Mouse (Mus musculus): ENCODE results near the gene Abr. TPM values are rescaled to one million over a fixed set of nuclear protein-coding genes. Genes with fewer than 3 reads are reported as not detected.
A peak's percentile ranks its signal among the peaks of the same experiment; 100 is the strongest.

The Abr gene
- polyA plus RNA-seq, 1 experiment from 2014 or later: 76.2 TPM

GRCm38 (mm10) chr11:76507302-76508124 lies 114.6 kb downstream of the Abr start:
- H3K4me2 ChIP-seq (replicated peaks): no peak overlapping the region

GRCm38 (mm10) chr11:76506514-76507228 lies 115.4 kb downstream of the Abr start:
- Histone ChIP-seq H3K36me3 (no peaks in the 10 kb centered on the region), H3K9me3 (no peaks in the 10 kb centered on the region), H3K27me3 (replicated peaks) (no peaks in the 10 kb centered on the region), H3K27ac (no peak overlapping the region), H3K4me1 (peaks cover 43% of the 10 kb centered on the region), H3K4me3 (no peak overlapping the region), H3K4me2 (replicated peaks) (no peak overlapping the region), H3K9ac (no peak overlapping the region)
- 91% methylated on average over 5 of the region's 5 CpGs for WGBS
- ATAC-seq (ENCODE audit: low FRiP score, low read depth): 0 out of 2 replicates have a peak, but pooled peaks have one; percentile 41

More at GRCm38 (mm10) chr11:76507302-76508124, 114.6 kb downstream of the Abr start:
- H3K36me3 ChIP-seq: no peaks in the 10 kb centered on the region
- H3K4me1 ChIP-seq: peaks cover 43% of the 10 kb centered on the region
- H3K9ac ChIP-seq: no peak overlapping the region
- no peak overlapping the region for H3K4me3 ChIP-seq
- H3K27ac ChIP-seq: peak overlapping the region; percentile 1; the same call in 1 of the 2 replicates
- no peaks in the 10 kb centered on the region for H3K27me3 ChIP-seq (replicated peaks)
- 85% methylated on average over 8 of the region's 8 CpGs for WGBS
- no peaks in the 10 kb centered on the region for H3K9me3 ChIP-seq
- peak; percentile 56; the same call in 1 of the 2 replicates for ATAC-seq (ENCODE audit: low FRiP score, low read depth)

- Histone ChIP-seq H3K36me3 (no peaks in the 10 kb centered on the region), H3K9ac (no peak overlapping the region), H3K4me3 (no peak overlapping the region), H3K27ac (no peak overlapping the region), H3K4me1 (peaks cover 31% of the 10 kb centered on the region), H3K9me3 (no peaks in the 10 kb centered on the region), H3K27me3 (replicated peaks) (no peaks in the 10 kb centered on the region), H3K4me2 (replicated peaks) (no peak overlapping the region)
- no peak for ATAC-seq (ENCODE audit: low FRiP score, low read depth)
- WGBS: 93% methylated on average over 1 of the region's 1 CpGs
Observed at GRCm38 (mm10) chr11:76505106-76505505, 117.0 kb downstream of the Abr start.

- ATAC-seq (ENCODE audit: low FRiP score, low read depth): no peak
- Histone ChIP-seq H3K9me3 (no peaks in the 10 kb centered on the region), H3K4me2 (replicated peaks) (no peak overlapping the region), H3K27ac (no peak overlapping the region), H3K36me3 (no peaks in the 10 kb centered on the region), H3K4me3 (no peak overlapping the region), H3K27me3 (replicated peaks) (no peaks in the 10 kb centered on the region), H3K9ac (no peak overlapping the region), H3K4me1 (peaks cover 25% of the 10 kb centered on the region)
- 61% methylated on average over 5 of the region's 5 CpGs for WGBS
Observed at GRCm38 (mm10) chr11:76504058-76504457, 118.1 kb downstream of the Abr start.

GRCm38 (mm10) chr11:76499987-76500386 lies 122.1 kb downstream of the Abr start:
- Histone ChIP-seq H3K4me1 (peaks cover 15% of the 10 kb centered on the region), H3K9me3 (no peaks in the 10 kb centered on the region), H3K27me3 (replicated peaks) (no peaks in the 10 kb centered on the region), H3K4me3 (no peak overlapping the region), H3K4me2 (replicated peaks) (no peak overlapping the region), H3K36me3 (no peaks in the 10 kb centered on the region), H3K9ac (no peak overlapping the region), H3K27ac (no peak overlapping the region)
- WGBS: 14% methylated on average over 1 of the region's 1 CpGs
- ATAC-seq (ENCODE audit: low FRiP score, low read depth): no peak

- 83% methylated on average over 7 of the region's 7 CpGs for WGBS
- Histone ChIP-seq H3K9me3 (no peaks in the 10 kb centered on the region), H3K27ac (no peak overlapping the region), H3K4me2 (replicated peaks) (no peak overlapping the region), H3K9ac (no peak overlapping the region), H3K4me1 (peaks cover 17% of the 10 kb centered on the region), H3K27me3 (replicated peaks) (no peaks in the 10 kb centered on the region), H3K4me3 (no peak overlapping the region), H3K36me3 (no peaks in the 10 kb centered on the region)
- ATAC-seq (ENCODE audit: low FRiP score, low read depth): no peak
Observed at GRCm38 (mm10) chr11:76499564-76499963, 122.5 kb downstream of the Abr start.

DNA sequence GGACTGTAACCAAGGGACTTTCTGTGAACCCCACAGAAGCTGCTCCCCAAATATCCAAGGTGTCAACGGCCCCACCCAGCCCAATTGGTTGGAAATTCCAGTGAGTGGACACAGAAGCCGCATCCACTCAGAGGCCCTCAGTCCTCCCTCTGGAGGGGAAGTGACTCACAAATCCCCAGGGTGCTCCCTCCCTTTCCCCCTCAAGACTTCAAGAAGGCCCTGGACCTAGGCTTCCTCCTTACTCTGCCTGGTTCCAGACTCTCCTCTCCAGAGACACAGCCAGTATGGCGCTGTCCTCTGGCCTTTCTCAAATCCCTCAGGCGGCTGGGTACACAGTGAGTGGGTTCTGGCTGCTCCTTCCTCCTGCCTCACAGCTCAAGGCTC lies 124.4 kb downstream of the Abr start:
- Histone ChIP-seq H3K27ac (no peak overlapping the region), H3K9ac (no peak overlapping the region), H3K36me3 (no peaks in the 10 kb centered on the region), H3K9me3 (no peaks in the 10 kb centered on the region), H3K4me1 (peaks cover 26% of the 10 kb centered on the region), H3K4me3 (no peak overlapping the region), H3K4me2 (replicated peaks) (no peak overlapping the region), H3K27me3 (replicated peaks) (no peaks in the 10 kb centered on the region)
- WGBS: 83% methylated on average over 4 of the region's 4 CpGs
- no peak for ATAC-seq (ENCODE audit: low FRiP score, low read depth)

DNA sequence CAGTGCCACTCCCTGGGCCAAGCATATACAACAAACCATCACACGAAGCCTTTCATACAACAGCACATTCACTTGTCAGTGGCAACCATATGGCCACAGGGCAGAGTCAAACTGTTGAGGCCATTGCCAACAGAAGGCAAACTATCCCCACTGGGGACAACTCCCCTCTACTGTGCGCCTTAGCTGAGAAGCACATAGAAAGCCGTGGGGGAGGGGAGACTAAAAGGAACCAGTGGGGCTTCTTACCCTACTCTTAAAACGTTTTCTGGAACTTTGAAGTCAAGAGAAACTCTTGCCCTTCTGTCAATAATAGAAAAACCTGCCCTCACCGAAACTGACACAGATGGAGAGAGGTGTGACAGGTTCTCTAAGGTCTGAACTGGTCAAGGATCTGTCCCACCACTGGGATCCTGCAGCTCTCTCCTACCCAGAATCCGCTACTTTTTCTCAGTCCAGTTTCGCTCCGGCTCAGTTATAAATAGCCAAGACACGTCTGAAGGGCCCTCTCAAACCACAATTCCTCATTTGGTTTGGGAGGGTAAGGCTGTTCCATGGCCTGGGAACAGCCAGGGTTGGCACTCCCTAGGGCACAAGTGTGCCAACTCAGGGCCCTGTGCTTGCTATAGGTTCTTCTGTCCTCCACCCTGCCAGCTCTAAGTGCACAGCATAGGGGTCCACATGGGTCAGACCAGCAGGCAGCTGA lies 124.9 kb downstream of the Abr start:
- Histone ChIP-seq H3K36me3 (no peaks in the 10 kb centered on the region), H3K27ac (no peak overlapping the region), H3K4me3 (no peak overlapping the region), H3K9ac (no peak overlapping the region), H3K9me3 (no peaks in the 10 kb centered on the region), H3K4me2 (replicated peaks) (no peak overlapping the region), H3K4me1 (peaks cover 31% of the 10 kb centered on the region), H3K27me3 (replicated peaks) (no peaks in the 10 kb centered on the region)
- 81% methylated on average over 9 of the region's 9 CpGs for WGBS
- ATAC-seq (ENCODE audit: low FRiP score, low read depth): no peak

DNA sequence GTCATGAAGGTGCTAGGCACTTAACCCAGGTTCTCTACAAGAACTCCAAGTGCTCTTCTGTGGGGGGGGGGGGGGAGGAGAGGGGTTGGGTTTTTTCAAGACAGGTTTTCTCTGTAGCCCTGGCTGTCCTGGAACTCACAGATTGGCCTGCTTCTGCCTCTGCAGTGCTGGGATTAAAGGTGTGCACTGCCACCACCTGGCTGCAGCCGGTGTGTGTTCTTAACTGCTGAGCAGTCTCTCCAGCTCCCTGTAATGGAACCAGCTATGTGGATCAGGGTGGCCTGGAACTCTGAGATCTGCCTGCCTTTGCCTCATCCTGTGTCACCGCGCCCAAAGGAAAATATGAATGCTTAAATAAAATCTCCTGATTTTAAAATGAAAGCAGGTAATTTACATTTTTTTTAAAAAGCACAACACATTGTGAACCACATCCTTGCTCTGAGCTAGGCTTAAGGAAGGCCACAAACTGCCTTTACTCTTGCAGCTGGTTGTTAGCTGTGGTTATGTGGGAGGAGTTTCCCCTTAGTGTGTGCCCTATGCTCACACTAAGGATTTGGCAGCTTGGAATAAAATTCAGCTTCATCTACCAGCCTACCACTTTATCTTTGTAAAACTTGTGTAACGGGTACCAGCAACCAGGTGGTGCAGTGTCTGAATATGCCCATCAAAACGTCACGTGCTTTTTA lies 125.9 kb downstream of the Abr start:
- Histone ChIP-seq H3K36me3 (no peaks in the 10 kb centered on the region), H3K4me1 (peaks cover 39% of the 10 kb centered on the region), H3K27ac (no peak overlapping the region), H3K27me3 (replicated peaks) (no peaks in the 10 kb centered on the region), H3K9me3 (no peaks in the 10 kb centered on the region), H3K4me3 (no peak overlapping the region), H3K9ac (no peak overlapping the region), H3K4me2 (replicated peaks) (no peak overlapping the region)
- no peak for ATAC-seq (ENCODE audit: low FRiP score, low read depth)
- WGBS: 66% methylated on average over 6 of the region's 6 CpGs

DNA sequence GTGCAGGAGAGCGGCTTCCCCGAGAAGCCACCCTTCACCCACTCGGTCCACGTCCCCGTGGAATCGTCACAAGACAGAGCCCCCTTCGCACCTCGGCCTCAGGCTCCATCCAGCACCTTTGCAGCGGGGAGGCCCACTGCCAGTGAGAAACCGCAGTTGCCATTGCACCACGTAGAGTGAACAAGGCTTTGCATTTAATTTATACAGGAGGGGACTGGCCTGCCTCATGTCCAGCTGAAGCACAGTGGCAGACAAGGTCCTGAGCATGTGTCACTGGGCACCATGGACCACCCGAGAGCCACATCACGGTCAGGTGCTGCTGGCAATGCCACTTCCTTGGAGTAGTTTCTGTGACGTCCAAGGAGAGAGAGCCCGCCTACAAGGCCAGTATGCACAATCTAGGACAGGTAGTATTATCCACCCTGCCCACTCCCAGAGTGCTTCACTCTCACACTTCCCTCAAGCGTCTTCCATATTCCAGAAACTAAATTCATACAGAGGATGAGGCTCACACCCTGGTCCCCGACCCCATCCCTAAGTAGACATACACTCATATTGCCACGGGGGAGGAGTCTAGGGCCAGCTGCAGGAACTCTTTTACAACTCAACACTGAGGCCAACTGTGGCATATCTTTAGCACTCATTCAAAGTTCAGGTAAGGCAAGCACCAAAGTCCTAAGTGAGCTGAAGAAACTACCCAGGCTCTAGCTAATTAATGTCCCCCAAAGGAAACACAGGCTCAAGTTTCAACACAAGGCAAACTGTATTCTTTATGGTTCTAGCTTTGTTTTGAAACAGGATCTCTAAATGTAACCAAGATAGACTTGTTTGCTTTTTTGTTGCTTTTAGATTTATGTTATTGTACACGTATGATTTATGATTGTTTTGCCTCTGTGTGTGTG lies 126.7 kb downstream of the Abr start:
- H3K27ac ChIP-seq: peak overlapping the region; percentile 94
- H3K36me3 ChIP-seq: no peaks in the 10 kb centered on the region
- peaks cover 46% of the 10 kb centered on the region for H3K4me1 ChIP-seq
- peak overlapping the region; percentile 78 for H3K4me2 ChIP-seq (replicated peaks)
- 18% methylated on average over 19 of the region's 19 CpGs for WGBS
- ATAC-seq (ENCODE audit: low FRiP score, low read depth): peak; percentile 24; the same call in 1 of the 2 replicates
- H3K9ac ChIP-seq: peak overlapping the region; percentile 90
- no peaks in the 10 kb centered on the region for H3K9me3 ChIP-seq
- no peaks in the 10 kb centered on the region for H3K27me3 ChIP-seq (replicated peaks)
- H3K4me3 ChIP-seq: peak overlapping the region; percentile 63
